Mouse (Mus musculus) limb, embryonic 11.5 days (tissue): Measurements from ENCODE around the gene Apip. TPM values are rescaled to one million over a fixed set of nuclear protein-coding genes. Genes with fewer than 3 reads are reported as not detected.

Source experiments
- ATAC-seq: fragments of 200-750 bp; cut with Nextera tagmentation; 2 replicates; pipeline ENCODE4 v1.8.0; 2017; ENCODE audit warnings: low read depth; ENCODE audit not compliant: insufficient number of reproducible peaks, low FRiP score, low TSS enrichment
- DNase-seq: peaks from one replicate; pipeline ENCODE4 v3.0.0-alpha.2; 2015; ENCODE audit warnings: low spot score
- H3K27ac ChIP-seq: fragments of 300-500 bp; sonication (generic); replicated peaks from 2 replicates; pipeline ENCODE4 v1.5.1; 2014; ENCODE audit warnings: low read depth, mild to moderate bottlenecking, low read length
- H3K27me3 ChIP-seq: fragments of 300-500 bp; sonication (generic); 2 replicates; pipeline ENCODE4 v1.6.1; 2014; ENCODE audit warnings: mild to moderate bottlenecking, low read length, mixed read lengths; ENCODE audit not compliant: control insufficient read depth, insufficient read depth
- H3K36me3 ChIP-seq: fragments of 300-500 bp; sonication (generic); 2 replicates; pipeline ENCODE4 v1.6.1; 2014; ENCODE audit warnings: mild to moderate bottlenecking, low read length, moderate library complexity, mixed read lengths; ENCODE audit not compliant: control insufficient read depth, insufficient read depth
- H3K4me1 ChIP-seq: fragments of 300-500 bp; sonication (generic); 2 replicates; pipeline ENCODE4 v1.6.1; 2014; ENCODE audit warnings: low read length, mixed read lengths; ENCODE audit not compliant: control insufficient read depth, insufficient read depth
- H3K4me2 ChIP-seq: fragments of 300-500 bp; sonication (generic); 2 replicates; pipeline ENCODE4 v1.6.1; 2014; ENCODE audit warnings: low read depth, mild to moderate bottlenecking, moderate library complexity; ENCODE audit not compliant: severe bottlenecking
- H3K4me3 ChIP-seq: fragments of 300-500 bp; sonication (generic); 2 replicates; pipeline ENCODE4 v1.5.1; 2014; ENCODE audit warnings: low read depth, low read length
- H3K9ac ChIP-seq: fragments of 300-500 bp; sonication (generic); 2 replicates; pipeline ENCODE4 v1.6.1; 2014; ENCODE audit warnings: mild to moderate bottlenecking, low read length
- H3K9me3 ChIP-seq: fragments of 300-500 bp; sonication (generic); 2 replicates; pipeline ENCODE4 v1.6.1; 2016; ENCODE audit warnings: low read length; ENCODE audit not compliant: control insufficient read depth
- WGBS: fragments of 180-500 bp; shearing (Covaris S2); extraction: QIAGEN DNeasy Blood & Tissue Kit; methylation state at CpG from one replicate; pipeline ENCODE4 v1.1.7; 2014; 5-methylcytosine and 5-hydroxymethylcytosine counted together
- polyA plus RNA-seq: library from polyadenylated mRNA; unstranded; fragments of >200 nt; fragmentation: Nextera tagmentation; extraction: Ambion mirVana; gene quantifications from 2 replicates; pipeline ENCODE4 v1.2.1, GENCODE M21; 2014

The Apip gene
- polyA plus RNA-seq, 1 experiment from 2014 or later = 78.4 TPM

DNA sequence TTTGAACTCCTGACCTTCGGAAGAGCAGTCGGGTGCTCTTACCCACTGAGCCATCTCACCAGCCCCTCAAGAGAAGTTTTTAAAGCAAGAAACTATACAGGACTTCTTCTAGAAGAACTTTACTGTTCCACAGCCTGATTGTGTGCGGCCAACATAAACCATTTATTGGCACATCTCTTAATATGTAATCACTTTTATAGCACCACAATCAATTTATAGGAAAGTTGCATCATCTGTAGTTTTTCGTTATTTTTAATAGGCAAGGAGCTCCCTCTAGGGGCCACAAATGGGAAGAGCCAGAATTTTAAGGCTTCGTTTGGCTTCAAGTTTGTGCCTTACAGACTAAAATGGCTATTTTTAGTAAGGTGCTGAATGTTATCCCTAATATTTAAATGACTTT is 11.0 kb downstream of the Apip start:
- Histone ChIP-seq H3K4me2 (no peak overlapping the region), H3K9me3 (no peaks in the 10 kb centered on the region), H3K4me3 (no peak overlapping the region), H3K27me3 (no peaks in the 10 kb centered on the region), H3K36me3 (0 out of 2 replicates have a peak, but pooled peaks cover 3% of the 10 kb centered on the region), H3K27ac (no peak overlapping the region), H3K9ac (no peak overlapping the region), H3K4me1 (no peaks in the 10 kb centered on the region)
- DNase-seq (no peak), ATAC-seq (no peak)
- WGBS = 62% methylated on average over 5 of the region's 5 CpGs

DNA sequence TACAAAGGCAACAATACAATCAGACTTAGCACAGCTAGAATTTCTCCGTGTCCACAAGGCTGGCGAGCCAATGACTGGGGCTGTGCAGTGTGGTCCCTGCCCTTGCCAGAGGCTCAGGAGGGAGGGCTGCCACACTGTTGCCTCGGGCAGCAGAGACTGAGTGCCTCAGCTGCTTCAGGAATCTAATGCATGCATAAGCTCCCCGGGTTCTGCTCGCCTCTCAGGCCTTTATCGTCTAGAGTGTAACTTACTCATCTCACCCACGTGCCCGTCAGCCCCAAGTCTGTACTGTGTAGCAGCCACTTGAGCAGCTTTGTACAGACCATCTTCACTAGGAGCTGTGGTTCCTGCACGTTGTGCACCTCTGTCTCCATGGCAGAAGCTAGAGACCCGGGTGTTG is 12.2 kb downstream of the Apip start:
- Histone ChIP-seq H3K27ac (no peak overlapping the region), H3K4me3 (no peak overlapping the region), H3K9ac (no peak overlapping the region), H3K36me3 (0 out of 2 replicates have a peak, but pooled peaks cover 3% of the 10 kb centered on the region), H3K9me3 (no peaks in the 10 kb centered on the region), H3K4me1 (no peaks in the 10 kb centered on the region), H3K27me3 (no peaks in the 10 kb centered on the region), H3K4me2 (no peak overlapping the region)
- DNase-seq (no peak), ATAC-seq (no peak)
- WGBS = 80% methylated on average over 10 of the region's 10 CpGs

DNA sequence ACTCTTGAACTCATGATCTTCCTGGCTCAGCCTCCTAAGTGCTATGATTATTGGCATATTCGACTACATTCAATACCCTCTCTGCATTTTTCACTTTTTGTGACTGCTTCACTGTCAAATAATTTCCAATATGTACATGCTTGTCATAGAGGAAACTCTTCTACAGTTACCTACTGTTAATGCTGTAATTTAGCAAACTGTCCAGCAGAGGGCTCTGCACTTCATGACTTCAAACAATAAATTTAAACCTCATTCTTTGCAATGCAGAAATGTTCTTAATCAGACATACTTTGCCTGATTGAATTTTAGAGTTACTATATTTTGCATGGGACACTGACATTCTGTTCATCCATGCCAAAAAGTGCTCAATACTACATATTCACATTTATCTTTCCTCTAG is 13.0 kb downstream of the Apip start:
- H3K27me3 ChIP-seq = no peaks in the 10 kb centered on the region
- DNase-seq = no peak
- 0% methylated on average over 1 of the region's 1 CpGs for WGBS

DNA sequence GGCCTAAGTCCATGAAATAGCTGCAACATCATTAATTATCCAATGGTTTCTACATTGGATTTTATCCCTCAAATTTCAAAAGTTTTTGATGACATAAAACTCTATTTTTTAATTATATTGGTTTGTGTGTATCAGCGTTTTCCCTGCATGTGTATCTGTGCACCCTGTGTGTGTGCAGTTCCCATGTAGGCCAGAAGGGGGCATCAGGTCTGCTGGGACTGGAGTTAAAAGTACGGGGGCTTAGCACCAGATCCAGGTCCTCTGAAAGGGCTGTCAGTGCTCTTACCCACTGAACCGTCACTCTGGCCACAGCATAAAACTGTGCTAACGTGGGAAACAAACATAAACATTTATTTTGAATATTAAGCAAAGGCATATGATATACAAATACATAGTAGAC is 14.6 kb downstream of the Apip start:
- Histone ChIP-seq H3K4me1 (no peaks in the 10 kb centered on the region), H3K4me3 (no peak overlapping the region), H3K27ac (no peak overlapping the region), H3K27me3 (no peaks in the 10 kb centered on the region), H3K9ac (no peak overlapping the region), H3K36me3 (0 out of 2 replicates have a peak, but pooled peaks cover 3% of the 10 kb centered on the region), H3K4me2 (no peak overlapping the region), H3K9me3 (no peaks in the 10 kb centered on the region)
- no peak for DNase-seq
- WGBS = 95% methylated on average over 4 of the region's 4 CpGs
- ATAC-seq = no peak

More for the DNA sequence above, 13.0 kb downstream of the Apip start:
- Histone ChIP-seq H3K36me3 (0 out of 2 replicates have a peak, but pooled peaks cover 3% of the 10 kb centered on the region), H3K4me1 (no peaks in the 10 kb centered on the region), H3K9ac (no peak overlapping the region), H3K9me3 (no peaks in the 10 kb centered on the region), H3K4me3 (no peak overlapping the region), H3K27ac (no peak overlapping the region), H3K4me2 (no peak overlapping the region)
- ATAC-seq = no peak

DNA sequence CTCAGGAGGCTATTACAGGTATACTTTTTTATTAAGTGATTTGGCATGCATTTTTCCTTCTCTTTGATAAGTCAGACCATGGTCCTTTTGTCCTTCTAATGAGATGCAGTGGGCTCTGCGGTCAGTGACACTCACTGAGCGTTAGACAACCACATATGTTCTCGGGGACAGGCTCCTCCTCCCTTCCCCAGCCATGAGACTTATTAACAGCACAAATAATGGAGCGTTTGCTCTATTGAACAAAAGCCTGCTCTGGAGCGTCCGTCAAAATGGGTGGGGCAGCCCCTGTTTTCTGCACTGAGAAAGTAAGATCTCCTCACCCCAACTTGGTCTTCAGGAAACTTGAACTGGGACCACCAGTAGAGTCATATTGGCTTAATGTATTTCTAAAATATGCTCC is 16.0 kb downstream of the Apip start:
- Histone ChIP-seq H3K27me3 (no peaks in the 10 kb centered on the region), H3K4me3 (no peak overlapping the region), H3K27ac (no peak overlapping the region), H3K4me1 (no peaks in the 10 kb centered on the region), H3K9ac (no peak overlapping the region), H3K36me3 (peaks cover 7% of the 10 kb centered on the region; the same call in 1 of the 2 replicates), H3K9me3 (no peaks in the 10 kb centered on the region), H3K4me2 (no peak overlapping the region)
- ATAC-seq (no peak), DNase-seq (no peak)
- 88% methylated on average over 6 of the region's 6 CpGs for WGBS

DNA sequence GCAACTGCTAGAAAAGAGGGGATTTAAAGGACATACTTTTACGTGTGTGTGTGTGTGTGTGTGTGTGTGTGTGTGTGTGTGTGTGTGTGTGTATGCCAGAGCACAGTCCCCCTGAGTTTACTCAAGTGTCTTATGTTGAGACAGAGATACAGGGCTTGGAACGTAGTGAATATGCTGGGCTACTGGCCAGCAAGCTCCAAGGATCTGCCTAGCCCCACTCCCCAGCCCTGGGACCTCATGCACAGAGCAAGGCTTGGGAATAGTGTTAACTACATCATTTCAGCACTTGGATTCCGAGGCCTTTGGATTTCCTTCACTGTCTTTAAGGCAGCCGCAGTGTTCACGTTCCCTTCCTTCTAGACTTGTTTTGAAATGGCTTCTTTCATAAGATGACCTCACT is 29.1 kb downstream of the Apip start:
- H3K9ac ChIP-seq = no peak overlapping the region
- no peaks in the 10 kb centered on the region for H3K4me1 ChIP-seq
- WGBS = 70% methylated on average over 5 of the region's 5 CpGs
- no peaks in the 10 kb centered on the region for H3K36me3 ChIP-seq
- H3K4me2 ChIP-seq = no peak overlapping the region
- H3K27ac ChIP-seq = no peak overlapping the region
- H3K4me3 ChIP-seq = no peak overlapping the region
- no peak for DNase-seq
- ATAC-seq = no peak
- no peaks in the 10 kb centered on the region for H3K9me3 ChIP-seq
- H3K27me3 ChIP-seq = no peaks in the 10 kb centered on the region

DNA sequence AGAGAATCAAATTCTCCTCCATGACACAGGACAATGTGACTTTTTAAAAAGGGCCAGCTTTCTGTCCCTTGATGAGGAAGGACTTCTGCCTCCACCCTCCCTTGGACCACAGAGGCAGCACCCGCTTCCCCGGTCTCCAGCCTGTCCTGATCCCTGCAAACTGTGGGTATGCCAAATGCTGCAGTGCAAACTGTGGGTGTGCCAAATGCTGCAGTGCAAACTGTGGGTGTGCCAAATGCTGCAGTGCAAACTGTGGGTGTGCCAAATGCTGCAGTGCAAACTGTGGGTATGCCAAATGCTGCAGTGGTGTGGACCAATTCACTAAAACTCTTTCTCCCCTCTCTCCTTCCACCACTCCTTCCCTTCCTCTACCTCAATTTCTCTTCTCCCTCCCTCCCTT is 32.7 kb downstream of the Apip start:
- no peaks in the 10 kb centered on the region for H3K4me1 ChIP-seq
- H3K36me3 ChIP-seq = no peaks in the 10 kb centered on the region
- no peaks in the 10 kb centered on the region for H3K27me3 ChIP-seq
- DNase-seq (no peak), ATAC-seq (no peak)
- WGBS = 86% methylated on average over 2 of the region's 2 CpGs
- no peak overlapping the region for H3K9ac ChIP-seq
- H3K9me3 ChIP-seq = no peaks in the 10 kb centered on the region
- no peak overlapping the region for H3K4me2 ChIP-seq
- no peak overlapping the region for H3K27ac ChIP-seq
- no peak overlapping the region for H3K4me3 ChIP-seq

DNA sequence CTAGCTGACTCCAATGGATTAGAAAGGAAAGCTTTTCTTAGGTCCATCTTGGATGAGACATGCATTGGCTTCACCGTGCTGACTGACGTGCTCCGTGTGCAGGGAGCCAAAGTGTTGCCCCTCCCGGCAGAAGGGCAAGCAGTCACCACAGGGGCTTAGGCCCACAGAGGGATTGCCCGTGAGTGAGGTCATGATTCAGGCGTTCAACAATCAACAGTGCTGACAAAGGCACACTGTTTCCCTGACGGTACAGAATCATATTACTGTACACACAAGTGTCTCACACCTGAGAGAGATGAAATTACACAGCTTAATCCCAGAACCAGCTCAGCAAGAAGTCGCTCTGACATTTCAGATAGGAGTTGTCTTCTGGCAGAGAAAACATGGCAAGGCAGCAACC is 38.2 kb downstream of the Apip start:
- H3K4me2 ChIP-seq = no peak overlapping the region
- H3K27me3 ChIP-seq = no peaks in the 10 kb centered on the region
- 71% methylated on average over 8 of the region's 8 CpGs for WGBS
- H3K9me3 ChIP-seq = no peaks in the 10 kb centered on the region
- no peak overlapping the region for H3K9ac ChIP-seq
- no peak for ATAC-seq
- no peaks in the 10 kb centered on the region for H3K4me1 ChIP-seq
- no peak for DNase-seq
- H3K27ac ChIP-seq = no peak overlapping the region
- no peak overlapping the region for H3K4me3 ChIP-seq
- no peaks in the 10 kb centered on the region for H3K36me3 ChIP-seq

DNA sequence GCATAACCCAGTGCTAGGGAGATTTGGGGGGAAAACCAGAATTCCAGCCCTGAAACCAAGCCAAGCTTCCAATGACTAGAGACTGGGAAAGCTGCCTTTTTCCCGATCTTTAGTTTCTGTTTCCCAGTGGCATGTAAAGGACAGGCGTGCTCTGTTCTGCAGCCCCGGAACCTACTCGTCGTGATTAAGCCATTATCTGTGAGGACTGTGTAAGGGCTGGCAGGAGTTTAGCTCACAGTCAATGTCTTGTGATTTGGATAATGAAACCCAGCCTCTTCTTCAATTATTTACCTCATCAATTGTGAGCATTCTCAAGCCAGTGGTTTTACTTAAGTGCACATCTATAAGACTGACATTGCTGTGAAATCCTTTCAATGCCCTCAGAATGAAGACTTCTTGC is 43.7 kb downstream of the Apip start:
- no peaks in the 10 kb centered on the region for H3K36me3 ChIP-seq
- no peaks in the 10 kb centered on the region for H3K9me3 ChIP-seq
- no peak overlapping the region for H3K9ac ChIP-seq
- H3K4me3 ChIP-seq = no peak overlapping the region
- no peaks in the 10 kb centered on the region for H3K27me3 ChIP-seq
- H3K4me2 ChIP-seq = no peak overlapping the region
- ATAC-seq (no peak), DNase-seq (no peak)
- WGBS = 86% methylated on average over 5 of the region's 5 CpGs
- H3K4me1 ChIP-seq = no peaks in the 10 kb centered on the region
- no peak overlapping the region for H3K27ac ChIP-seq
